Mouse (Mus musculus) cerebellum, postnatal 36 days (tissue): ENCODE measurements at regions not wholly inside any gene's neighbourhood (a gene's known extent, or its start where the extent isn't known, plus 50 kb on each side); places are given as distances from the start of the nearest gene placed in this dataset.
"Not testable (repeated sequence)": the region's sequence is repeated elsewhere in the genome, so short reads cannot be mapped to it uniquely, and the experiment has no call there.

ENCODE experiments used
- DNase-seq, 2 experiments: peaks; one replicate each; pipeline ENCODE4 v3.0.0; 2021 to 2022; ENCODE audit warnings: mixed read lengths in 2 of 2

DNA sequence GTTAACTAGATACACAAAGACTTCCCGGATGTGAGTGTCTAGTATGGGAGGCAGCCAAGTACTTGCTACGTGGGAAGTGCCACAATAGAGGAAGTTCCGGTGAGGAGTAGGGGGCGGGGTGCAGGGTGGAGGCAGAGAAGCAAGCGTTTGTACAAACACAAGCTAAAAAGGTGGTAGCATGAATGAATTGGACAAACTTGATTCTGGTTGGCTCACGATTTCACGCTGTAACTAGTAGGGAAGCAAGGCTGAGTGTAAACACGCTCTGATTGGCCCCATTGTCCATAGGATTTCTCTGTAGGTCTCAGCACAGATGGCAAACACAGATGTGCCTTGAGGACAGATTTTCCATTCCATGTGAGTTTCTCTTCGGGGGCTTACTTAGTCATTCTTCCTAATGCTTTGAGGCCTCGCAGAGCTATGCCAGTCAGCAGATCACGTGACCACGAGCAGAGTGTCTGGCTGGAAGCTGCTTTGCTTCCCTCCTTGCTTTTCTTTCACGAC, 76.6 kb upstream of the Ptgfr start:
- no peak for DNase-seq

DNA sequence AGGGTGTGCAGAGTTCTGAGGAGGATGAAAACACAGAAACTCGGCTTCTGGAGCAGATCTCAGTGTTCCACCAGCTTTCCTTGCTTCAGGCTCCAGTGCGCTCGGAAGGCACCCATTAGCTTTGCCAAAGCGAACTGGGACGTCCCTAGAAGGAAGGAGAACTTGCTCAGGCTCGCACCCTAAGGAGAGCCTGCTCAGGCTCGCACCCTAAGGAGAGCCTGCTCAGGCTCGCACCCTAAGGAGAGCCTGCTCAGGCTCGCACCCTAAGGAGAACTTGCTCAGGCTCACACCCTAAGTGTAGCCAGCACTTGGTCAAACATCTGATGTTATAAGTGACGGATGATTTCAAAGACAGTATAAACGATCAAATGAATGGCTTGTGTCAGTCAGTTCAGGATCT, 74.9 kb upstream of the Ptgfr start:
- not testable (repeated sequence) for DNase-seq

DNA sequence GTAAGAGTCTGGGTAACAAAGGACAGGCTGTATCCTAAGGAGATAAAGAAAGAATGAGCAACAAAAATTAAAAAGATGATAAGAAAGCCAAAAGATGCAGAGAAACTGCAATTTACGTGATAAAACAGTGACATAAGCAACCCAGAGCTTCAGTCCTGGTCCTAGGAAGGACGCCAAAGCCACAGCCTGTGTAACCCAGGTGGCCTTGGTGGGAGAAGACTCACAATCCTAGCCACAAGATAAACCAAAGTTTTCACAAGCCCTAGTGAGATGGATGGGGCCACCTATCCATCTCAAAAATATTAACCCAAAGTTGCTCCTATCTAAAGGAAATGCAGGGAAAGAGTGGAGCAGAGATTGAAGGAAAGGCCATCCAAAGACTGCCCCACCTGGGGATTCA, 73.4 kb upstream of the Ptgfr start:
- no peak for DNase-seq

DNA sequence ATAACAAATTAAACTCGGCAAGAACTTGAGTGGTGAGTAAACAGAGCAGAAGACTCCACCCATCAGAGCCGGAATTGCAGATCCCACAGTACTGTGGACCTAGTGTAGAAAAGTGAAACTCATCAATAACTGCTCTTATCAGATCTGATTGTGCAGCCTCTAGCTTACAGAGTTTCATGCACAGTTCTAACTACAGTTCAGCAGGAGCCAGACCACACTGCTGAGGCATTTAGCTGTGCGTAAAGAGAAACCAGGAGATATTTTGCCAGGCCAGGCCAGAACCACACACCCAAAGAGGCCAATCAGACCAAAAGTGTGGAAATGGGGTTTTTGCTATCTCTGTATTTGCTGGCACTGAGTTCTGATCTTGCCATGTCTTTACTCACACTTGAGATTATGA, 71.9 kb upstream of the Ptgfr start:
- no peak for DNase-seq

DNA sequence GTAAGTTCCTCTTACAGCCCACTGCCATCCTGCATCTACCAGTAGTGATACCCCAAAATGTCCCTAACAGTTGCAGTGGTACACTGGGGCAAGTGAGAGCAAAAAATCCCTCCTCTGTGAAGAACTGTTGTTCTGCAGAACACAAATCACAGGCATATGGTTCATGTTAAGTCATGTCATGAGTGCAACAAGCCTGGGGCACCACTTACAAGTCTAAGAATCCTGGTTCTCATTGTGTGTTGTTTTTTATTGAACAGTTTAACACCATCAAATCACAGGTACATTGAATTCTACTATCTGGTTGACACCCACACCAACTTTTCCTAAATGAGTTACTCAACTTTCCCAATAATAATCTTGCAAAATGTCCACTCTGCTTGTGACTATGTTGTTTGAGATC, 71.5 kb upstream of the Ptgfr start:
- no peak for DNase-seq

DNA sequence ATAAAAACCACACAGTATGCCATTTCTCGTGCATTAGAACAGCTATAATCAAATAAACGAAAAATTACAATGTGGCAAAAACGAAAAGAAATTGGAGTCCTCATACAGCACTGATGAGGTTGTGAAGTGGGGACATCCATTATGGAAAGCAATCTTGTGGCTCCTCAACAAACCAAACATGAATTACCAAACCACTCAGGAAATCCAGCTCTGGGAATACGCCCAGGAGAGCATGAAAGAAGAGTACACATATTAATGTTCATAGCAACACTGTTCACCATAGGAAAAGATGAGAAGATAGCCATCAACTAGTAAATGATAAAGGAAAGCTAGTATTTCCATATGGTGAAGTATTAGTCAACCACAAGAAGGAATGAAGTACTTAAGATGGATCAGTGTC, 68.3 kb upstream of the Ptgfr start:
- DNase-seq, result no peak

DNA sequence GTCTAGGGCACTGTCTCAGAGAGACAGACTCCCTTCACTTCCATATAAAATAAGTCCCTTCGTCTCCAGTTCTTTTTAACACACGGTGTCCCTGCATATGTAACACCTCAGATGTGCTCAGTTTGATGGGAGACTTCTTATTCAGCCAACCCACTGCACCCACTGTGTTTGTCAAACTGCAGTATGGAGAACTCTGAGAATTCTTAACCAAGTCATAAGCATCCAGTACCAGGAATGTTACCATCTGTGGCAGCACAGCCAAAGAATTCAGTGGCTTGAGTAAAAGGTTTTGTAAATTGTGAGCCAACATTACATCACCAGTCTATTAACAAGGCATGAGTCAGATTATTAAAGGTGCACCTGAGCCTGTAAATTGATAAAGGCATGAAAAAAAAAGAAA, 65.7 kb upstream of the Ptgfr start:
- no peak for DNase-seq

DNA sequence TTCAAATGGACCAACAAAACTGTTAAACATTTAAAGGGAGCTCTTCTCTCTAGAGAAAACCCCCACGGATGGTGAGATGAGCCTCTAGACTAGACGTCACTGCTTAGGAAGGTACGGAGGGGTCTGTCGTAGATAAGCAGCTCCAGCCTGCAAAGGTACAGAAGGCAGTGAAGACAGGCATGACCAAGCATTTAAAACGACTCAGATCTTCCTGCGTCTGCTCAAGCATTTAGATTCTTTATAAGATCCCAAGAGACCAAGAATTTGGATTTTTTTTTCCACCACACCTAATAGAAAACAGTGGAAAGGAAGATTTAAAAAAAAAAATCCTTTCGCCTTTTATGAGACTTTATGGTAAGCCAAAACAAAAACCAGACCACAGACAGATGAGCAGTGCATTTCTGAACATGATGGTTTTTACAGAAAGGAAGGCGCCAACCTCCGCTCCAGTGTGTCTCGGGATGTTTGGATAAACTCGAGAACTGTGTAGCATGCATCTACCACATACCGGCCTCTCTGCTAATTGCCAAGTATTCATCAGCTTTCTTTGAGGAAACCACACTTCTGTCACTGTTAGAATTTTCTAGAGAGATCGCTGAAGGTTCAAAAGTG, 64.9 kb upstream of the Ptgfr start:
- DNase-seq, result no peak

DNA sequence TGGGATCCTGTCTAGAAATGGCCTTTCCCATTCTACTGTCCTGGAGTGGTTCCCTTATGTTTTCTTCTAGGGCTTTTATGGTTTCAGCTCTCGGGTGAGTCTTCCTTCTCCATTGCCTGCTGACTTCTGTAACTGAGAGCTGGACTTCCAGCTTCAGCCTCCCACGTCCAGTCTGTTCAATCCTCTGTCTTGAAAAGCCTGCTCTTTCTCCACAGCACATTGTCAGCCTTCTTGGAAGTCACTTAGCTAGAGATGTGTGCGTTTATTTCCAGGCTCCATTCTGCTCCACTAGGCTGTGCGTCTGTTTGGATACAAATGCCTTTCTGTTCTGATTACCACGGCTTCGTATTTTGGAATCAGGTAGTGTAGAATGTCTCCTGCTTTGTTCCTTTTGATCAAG, 62.2 kb upstream of the Ptgfr start:
- no peak for DNase-seq

DNA sequence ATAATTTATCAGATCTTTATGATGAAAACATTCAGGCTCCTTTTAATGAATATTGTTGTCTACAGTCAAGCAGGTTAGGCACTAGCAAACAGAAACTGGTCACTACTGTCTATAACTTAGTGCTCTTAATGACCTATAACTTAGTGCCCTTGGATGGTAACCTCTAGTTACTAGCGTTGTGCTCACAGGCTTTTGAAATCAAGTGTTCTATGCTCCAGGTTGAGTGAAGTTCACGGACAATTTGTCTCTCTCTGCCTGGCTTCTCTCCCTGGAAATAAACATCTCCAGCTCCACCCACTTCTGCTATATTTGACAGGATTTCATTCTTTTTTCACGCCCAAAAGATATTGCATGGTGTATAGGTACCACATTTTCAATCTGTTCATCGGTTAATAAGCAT, 61.7 kb upstream of the Ptgfr start:
- DNase-seq, result no peak

DNA sequence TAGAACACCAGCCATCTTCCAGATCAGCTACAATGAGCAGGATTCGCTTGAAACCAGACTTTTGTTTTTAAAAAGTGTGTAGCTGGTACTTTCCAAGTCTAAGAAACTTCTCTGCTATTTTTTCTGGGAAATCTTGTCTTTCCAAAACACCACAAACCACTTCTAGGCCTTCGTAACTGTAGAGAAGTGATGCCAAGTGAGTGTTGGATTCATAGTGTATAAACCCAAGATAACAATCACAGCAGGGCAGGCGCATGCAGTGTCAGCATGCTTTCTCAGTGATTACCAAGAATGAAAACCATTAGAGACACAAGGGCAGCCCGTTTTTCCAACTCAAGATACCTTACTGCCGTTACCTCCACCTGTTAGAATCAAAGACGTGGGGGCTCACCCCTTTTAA, 58.9 kb upstream of the Ptgfr start:
- DNase-seq, result no peak

DNA sequence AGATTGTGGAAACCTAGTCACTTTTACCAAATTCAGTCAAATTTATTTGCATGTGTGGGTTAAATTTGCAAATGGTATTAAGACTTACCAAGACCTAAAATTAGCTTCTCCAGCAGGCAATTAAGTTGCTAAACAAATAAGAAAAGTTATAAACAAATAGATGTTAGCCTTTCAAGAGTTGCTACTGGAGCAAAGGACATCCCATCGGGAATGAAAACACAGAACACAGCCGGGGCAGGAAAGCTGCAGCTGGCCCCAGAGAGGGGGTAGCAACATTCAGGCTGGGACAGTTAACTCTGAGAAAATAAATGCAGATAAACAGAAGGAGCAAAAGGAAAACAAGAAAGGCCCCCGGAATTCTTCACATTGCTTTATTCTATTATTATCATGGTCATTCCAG, 57.3 kb upstream of the Ptgfr start:
- no peak for DNase-seq

DNA sequence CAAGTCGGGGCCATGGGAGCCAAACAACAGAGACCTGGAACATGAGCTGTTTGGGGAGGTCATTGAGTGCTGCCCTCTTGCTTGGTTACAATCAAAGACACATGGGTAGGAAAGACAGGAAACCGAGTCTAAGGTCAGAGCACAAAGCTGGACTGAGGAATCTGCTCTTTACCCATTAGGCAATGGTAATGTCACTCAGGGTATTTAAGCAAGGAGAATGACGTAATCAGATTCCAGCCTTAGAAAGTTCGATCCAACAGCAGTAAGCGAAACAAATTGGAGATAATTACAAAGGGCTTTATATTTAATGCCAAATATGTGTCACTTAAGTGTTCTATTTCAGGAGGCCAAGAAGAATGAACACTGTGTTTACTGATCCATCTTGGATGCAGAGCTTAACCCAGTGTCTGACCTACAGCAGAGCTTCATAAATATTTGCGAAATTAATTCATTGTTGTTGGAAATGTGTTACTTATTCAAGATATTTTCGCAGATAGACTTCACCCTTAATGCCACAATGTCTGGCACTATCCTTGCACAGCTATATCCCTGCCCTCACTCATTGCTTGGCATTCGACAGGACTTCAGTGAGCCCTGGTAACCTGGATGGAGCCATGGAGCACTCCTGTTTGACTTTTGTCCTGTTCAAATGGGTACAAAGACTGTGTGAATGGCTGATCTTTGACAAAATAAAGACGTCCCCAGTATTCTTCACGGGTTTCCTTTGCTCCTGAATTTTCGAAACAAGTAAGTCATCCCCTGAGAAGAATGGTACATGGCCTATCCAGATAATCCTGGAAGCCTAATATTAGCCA, 56.2 kb upstream of the Ptgfr start:
- no peak for DNase-seq

DNA sequence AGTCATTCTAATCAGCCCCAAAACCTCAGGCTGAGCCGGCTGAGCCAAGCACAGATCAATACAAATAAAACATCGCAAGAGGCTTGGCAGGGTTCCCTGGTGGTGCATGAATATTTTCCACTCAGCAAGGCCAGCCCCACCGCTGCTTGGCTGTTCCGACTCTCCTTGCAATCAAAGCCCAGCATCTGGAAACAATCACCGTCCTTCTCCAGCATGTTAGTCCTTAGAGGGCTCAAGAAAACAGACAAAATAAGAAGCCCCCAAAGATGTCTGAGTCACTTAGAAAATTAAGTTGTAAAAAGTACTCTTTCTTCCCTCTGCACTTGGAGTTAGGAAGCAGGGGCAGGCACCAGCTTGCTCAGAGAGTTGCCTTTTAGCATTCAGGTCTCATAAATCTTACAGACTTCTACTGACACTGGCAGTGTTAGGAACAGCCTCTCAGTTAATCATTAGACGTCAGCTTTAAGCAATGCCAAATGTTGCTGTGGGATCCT, 54.4 kb upstream of the Ptgfr start:
- peak in 1 of 2 experiments; percentile 14 for DNase-seq

DNA sequence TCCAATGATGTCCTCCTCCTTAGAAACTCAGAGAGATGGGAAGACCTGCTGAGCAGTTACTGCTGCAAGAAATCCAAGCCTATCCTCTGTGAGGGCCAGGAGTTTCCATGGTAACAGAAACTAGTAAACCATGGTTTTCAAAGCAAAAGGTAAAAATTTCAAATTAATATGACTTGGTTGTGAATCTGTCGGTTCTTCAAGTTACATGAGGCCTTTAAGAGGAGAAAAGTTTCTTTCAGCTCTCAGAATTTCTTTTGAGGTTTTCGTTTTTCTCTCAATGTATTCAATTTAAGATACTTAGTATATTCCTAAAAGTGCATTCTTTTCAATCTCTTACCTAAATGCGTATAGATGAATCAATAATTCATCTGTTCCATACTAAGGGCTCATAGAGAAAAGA, 53.9 kb upstream of the Ptgfr start:
- DNase-seq, result no peak

DNA sequence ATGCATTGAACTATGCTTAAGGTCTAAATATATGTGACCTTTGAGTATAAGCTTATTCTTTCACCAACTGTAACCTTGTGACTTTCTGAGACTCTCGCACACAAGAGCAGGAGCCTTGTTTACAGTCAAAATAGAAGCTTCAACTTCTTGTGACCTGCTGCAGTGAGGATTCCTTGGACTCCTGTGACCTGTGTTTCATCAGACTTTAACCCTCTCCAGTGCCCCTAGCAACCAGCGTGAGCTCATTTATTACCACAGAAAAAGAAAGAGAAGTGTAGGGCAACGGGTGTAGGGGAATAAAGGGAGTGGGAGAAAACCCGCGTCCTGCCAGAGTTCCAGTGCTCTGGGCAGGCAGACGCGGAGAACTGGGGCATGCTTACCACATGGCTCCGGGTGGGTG, 52.3 kb upstream of the Ptgfr start:
- no peak for DNase-seq
